Mouse (Mus musculus): Measurements from ENCODE around the gene Atpif1.

- no peak for TF ChIP-seq POLR2A (IDR thresholded peaks at IDR 0.05; ENCODE audit: low read depth, low read length)
- no peak for TF ChIP-seq CTCF (IDR thresholded peaks at IDR 0.05; ENCODE audit: extremely low read depth, insufficient read depth, insufficient read length, insufficient replicate concordance)
Measured at GRCm38 (mm10) chr4:132509621-132510296, 23.7 kb downstream of the Atpif1 start.

Measured in spleen, adult 2 months (tissue).